Mouse (Mus musculus) heart, adult 9 months (tissue): ENCODE data around the gene Olfr324.
A peak's percentile ranks its signal among the peaks of the same experiment; 100 is the strongest.

Experiments
- DNase-seq, 2 experiments: peaks; one replicate each; pipeline ENCODE4 v3.0.0; 2022; ENCODE audit warnings: low spot score in 2 of 2

Olfr324 gene

GRCm38 (mm10) chr11:58594814-58595213, at the start of gene Olfr324:
Gene Olfr324 (plus strand): TSS chr11:58595114.
- DNase-seq: no peak

DNA sequence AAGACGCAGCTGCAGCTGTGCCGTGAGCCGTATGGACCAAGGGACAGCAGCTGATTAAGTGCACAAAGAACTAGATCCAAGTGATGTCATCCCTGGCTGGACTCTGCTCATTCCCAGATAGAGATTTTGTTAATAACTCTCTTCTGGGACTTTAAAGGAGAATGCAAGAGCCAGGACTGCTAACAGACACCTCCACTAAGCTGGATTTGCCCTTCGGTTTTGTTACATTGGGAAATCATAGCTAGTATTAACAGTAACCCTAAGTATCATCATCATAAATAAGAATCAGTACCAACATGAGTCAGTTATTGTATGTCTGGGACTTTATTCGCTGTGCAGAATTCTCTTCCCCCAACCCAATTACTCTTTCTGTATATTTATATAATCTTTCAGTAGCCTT, 48.6 kb upstream of the Olfr324 start, which contains the start of gene Olfr329-ps:
Gene Olfr329-ps, minus strand, starts transcription at position 101 of the 400 bp plus-strand sequence.
- peak in 1 of 2 experiments; percentile 2 for DNase-seq

- no peak for DNase-seq
Observed at GRCm38 (mm10) chr11:58555536-58555935, 39.4 kb upstream of the Olfr324 start, which contains the start of gene Olfr328. Gene Olfr328 (minus strand): TSS chr11:58555636.

DNA sequence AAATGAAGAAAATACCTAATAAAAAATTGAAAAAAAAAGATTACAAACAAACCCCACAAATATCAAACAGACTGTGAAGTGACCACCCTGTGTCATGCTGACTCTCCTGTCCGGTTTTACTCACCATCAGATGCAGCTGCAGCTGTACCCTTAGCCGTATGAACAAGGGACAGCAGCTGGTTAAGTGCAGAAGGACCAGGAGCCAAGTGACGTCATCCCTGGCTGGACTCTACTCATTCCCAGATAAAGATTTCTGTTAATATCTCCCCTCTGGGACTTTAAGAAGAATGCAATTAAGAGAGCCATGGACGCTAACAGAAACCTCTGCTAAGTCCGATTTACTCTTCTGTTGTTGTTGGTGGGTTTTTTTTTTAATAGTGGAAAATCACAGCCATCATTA, 24.5 kb upstream of the Olfr324 start, which contains the start of gene Olfr224:
Gene Olfr224, minus strand, starts transcription at position 149 of the 400 bp plus-strand sequence.
- DNase-seq: peak; percentile 10

DNA sequence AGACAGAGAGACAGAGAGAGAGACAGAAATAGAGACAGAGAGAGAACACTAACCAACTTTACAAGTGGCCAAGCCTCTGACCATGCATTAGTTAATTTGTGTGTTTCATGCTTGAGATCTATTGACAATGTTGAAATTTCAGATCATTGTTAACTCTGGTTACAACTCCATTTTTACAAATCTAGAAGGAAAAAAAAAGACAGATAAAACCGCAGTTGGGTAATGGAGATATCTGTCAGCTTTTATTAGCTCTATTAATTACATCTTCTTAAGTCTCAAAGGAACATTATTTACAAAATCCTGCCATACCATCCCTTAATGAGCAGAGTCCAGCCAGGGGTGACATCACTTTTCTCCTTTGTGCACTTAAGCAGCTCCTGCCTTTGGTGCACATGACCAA, 17.5 kb upstream of the Olfr324 start, which contains the start of gene Olfr325:
Gene Olfr325, plus strand, starts transcription at position 301 of the 400 bp plus-strand sequence.
- no peak for DNase-seq

DNA sequence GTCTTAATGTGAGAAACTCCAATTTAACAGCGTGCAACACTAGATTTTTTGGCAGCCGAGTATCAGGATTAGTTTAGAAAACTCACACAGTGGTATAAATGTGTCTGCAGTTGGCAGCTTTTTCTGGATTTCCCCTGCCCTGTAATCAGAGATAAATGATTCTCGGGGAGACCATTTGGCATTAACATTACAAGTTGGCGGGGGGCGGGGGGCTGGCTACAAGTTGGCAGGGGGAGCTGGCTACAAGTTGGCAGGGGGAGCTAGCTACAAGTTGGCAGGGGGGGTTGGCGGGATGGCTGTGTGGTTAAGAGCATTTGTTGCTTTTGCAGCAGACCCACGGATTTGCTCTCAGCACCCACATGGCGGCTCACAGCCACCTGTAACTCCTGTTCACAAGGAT, 16.3 kb upstream of the Olfr324 start:
- DNase-seq: no peak

- peak in 1 of 2 experiments; percentile 17 for DNase-seq
Observed at GRCm38 (mm10) chr11:58587898-58588348, 7.0 kb upstream of the Olfr324 start.

DNA sequence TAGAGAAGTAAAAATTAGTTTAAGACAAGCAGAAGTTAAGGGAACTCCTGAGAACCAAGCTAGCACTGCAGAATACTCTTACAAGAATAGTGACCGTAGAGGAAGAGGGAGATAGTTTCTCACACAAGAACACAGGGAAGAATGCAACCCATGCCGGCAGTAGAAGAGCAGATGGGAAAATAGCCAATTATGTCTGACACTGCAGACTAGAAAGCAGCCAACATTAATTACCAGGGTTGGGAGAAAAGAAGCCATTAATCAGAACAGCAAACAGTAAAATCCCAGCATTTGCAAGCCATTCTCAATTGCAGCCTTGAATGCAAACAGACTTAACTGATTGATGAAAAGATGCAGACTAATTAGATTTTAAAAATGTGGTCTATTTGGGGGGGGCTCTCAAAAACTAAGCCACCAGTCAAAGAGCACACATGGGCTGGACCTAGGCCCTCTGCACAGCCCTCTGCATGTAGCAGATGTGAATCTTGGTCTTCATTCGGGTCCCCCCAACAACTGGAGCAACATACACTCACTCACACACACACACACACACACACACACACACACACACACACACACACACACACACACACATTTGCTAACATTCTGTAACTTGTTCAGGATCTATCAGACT, 6.2 kb upstream of the Olfr324 start:
- DNase-seq: no peak

DNA sequence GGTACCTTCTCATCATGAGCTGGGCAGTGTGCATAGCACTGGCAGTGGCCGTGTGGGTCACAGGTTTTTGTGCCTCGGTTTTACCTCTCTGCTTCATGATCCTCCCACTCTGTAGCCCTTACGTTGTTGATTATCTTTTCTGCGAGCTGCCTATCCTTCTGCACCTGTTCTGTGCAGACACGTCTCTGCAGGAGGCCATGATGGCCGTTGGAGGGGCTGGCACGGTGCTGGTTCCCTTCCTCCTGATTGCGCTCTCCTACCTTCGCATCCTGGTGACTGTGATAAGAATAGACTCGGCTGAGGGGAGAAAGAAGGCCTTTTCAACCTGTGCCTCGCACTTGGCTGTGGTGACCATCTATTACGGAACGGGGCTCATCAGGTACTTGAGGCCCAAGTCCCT, 2.9 kb downstream of the Olfr324 start:
- no peak for DNase-seq

DNA sequence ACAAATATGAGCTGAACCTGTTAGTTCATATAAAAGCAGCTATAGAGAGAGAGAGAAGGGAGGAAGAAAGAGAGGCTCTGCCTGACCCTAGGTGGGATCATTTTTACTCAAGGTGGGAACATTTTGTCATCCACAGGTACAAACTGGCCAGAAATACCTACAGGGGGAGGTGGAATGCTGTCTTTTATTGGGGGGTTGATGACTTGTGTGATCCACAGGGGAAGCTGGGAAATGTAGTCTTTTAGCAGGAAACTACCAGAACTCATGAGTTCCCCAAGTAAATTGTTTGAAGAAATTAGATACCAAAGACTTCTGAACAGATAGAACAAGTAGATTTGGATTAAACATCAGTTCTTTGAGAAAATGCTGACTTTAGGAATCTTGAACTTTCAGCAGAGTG, 7.1 kb downstream of the Olfr324 start:
- no peak for DNase-seq

DNA sequence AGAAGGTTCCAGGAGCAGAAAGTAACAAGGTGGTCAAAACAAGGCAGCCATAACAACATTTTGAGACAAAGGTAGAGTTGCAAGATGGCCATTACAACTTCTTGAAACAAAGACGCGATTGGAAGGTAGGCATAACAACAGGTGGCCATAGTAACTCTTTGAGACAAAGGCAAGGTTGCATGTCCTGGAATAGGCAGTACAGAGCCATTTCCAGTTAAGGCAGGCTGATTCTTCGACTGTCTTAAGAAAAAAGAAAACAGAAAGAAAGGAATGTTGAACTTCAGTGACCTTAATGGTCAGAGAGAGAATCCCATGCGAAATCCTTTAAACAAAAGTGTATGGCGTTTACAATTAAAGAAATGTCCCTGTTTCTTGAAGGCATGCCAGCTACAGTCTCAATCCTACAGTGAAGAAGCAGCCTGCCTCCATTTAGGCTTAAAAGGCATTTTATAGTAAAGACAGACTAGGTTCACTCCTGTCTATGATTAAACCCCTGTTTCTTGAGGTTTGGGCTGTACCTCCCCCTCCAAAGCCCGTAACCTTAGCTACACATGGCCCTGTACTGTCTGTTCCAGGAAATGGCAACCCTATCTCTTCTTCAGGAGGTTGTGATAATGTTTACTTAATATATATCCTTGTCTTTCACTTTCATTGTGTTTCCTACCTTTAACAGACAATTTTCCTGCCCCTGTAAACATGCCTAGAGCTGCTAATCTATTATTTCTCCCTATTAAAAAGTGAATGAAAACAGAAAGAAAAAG, 8.1 kb downstream of the Olfr324 start:
- DNase-seq: no peak

- DNase-seq: no peak
Observed at GRCm38 (mm10) chr11:58604688-58605087, 9.8 kb downstream of the Olfr324 start.

- peak; percentile 6 to 27 for DNase-seq
Observed at GRCm38 (mm10) chr11:58605228-58605627, 10.3 kb downstream of the Olfr324 start.

- DNase-seq: no peak
Observed at GRCm38 (mm10) chr11:58606177-58606919, 11.4 kb downstream of the Olfr324 start.

DNA sequence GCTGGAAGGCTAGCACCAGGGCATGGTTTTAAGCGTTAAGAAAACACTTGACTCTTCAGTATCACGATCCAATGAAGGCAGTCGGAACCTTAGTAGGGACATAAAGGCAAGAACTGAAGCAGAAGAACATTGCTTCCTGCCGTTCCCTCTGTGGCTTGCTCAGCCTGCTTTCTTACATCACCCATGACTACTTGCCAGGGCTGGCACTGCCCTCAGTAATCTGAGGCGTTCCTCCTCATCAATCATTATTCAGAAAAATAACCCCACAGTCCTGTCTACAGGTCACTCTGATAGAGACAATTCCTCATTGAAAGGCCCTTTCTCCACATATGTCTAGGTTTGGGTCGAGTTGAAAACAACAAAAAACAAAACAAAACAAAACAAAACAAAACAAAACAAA, 12.1 kb downstream of the Olfr324 start:
- no peak for DNase-seq

DNA sequence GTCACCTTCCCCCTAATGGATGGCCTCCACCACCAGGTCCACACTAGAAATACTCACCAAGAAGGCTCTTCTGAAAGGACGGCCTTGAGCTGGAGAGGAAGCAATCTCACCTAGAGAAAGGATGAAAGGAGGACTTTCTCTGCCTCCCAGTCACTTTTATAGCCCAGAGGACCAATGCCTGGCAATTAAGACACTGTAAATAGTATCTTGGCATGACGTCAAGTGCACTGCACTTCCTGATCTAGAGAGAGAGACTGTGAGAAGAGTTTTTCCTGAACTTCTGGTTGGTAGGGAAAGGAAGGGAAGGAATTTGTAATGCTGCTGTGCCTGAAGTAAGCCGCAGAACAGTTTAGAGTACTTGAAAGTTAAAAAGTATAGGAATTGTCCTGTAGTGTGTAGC, 18.4 kb downstream of the Olfr324 start:
- DNase-seq: no peak

DNA sequence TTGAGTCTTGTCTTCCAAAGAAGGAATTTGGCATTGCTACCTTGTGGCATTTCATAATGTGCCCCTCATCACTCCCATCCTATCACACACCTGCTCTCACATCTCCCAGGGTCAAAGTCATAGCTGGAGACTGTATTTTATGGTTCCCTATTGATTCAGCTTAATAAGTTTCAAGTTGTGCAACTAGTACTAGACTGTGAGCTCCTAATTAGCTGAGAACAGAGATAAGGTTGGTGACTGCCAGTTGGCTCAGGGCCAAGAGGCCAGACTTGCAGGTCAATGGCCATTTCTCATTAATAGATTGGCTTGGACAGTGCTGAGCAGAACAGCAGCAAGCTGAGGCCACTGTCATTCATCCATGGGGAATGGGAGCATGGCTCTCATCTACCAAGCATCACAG, 19.6 kb downstream of the Olfr324 start:
- DNase-seq: no peak

DNA sequence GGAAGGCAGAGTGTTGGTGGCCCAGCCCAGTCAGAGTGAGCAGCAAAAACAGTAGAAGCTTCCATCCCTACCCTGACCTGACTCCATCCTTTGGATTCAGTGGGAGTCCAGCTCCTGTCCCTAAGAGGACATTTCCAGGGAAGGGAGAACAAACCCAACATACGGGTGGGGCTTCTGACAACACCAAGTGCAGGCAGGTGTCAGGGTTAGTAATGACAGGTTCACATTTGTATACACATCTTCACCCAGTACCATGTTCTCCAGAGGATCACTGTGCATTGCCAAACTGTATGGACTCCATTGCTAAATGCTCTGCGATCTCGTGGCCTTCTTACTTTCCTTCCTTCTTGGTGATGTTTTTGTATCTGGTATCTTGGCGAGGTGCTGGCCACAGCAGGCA, 21.1 kb downstream of the Olfr324 start, which contains the start of gene 2210407C18Rik:
Gene 2210407C18Rik, minus strand, starts transcription at position 101 of the 400 bp plus-strand sequence.
- DNase-seq: no peak

DNA sequence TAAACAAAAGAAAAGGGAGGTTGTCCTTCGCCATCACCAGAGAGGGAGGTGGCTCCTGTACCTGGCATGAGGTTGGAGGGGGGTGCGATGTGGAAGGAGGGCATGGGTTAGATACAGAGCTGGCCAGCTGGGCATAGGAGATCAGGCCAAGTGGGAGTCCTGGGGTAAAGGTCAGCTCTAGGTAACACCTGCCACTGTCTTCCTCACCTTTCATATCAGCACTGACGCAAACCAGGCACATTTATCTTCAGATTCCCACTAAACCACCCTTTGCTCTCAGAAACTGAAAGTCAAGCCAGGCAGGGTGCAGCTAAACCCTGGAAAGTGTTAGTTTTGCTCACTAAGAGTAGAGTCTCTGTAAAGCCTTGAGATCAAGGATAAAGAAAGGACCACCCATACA, 23.5 kb downstream of the Olfr324 start:
- DNase-seq: peak in 1 of 2 experiments; percentile 16

DNA sequence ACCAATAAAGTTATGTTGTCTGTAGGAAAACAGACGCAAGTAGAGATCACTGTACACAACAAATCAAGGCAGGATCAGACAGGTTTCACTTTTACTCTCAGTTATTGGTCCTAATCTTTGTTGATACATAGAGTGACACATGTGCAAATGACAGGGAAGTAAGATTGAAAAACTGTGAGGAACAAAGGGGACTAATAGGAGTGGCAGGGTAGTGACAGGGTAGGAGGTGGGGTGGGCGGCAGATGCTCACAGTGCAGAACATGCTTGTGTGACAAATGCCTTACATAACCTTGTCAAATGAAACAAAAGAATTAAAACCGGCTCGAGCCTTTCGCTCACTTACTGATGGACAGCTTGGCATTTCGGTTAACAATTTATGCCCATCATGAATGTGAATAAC, 23.9 kb downstream of the Olfr324 start:
- no peak for DNase-seq

DNA sequence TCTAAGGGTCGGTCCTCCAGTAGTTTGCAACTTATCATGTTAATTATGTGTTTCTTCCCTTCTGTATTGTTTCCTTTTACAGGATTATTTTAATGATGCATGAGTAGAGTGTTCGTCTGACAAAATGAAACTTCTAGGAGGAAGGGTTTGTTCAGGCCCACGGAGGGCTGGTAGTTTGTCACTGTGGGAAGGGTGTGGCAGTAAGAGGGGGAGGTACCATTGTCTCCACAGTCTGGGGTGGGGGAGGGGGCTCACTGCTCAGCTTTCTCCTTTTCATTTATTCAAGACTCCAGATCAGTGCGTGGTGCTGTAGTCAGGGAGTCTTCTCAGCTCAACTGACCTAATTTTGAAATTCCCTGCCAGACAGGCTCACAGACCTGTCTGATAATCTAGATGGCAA, 31.2 kb downstream of the Olfr324 start:
- DNase-seq: no peak

GRCm38 (mm10) chr11:58630401-58630800, 35.5 kb downstream of the Olfr324 start, which contains the start of gene Olfr323:
Gene Olfr323 (minus strand): TSS chr11:58630501.
- DNase-seq: no peak
